Mouse (Mus musculus) kidney, postnatal 0 days (tissue): ENCODE measurements around the gene Gtf2e1. TPM values are rescaled to one million over a fixed set of nuclear protein-coding genes. Genes with fewer than 3 reads are reported as not detected.

Source experiments
- ATAC-seq: fragments of 200-750 bp; cut with Nextera tagmentation; replicated peaks from 2 replicates; pipeline ENCODE4 v1.8.0; 2017; ENCODE audit warnings: low read depth, moderate number of reproducible peaks, moderate TSS enrichment, moderate library complexity; ENCODE audit not compliant: low FRiP score
- DNase-seq: peaks from one replicate; pipeline ENCODE4 v3.0.0-alpha.2; 2016; ENCODE audit warnings: low spot score
- H3K27ac ChIP-seq: fragments of 300-500 bp; sonication (generic); 2 replicates; pipeline ENCODE4 v1.5.1; 2014; ENCODE audit warnings: mild to moderate bottlenecking
- H3K27me3 ChIP-seq: fragments of 300-500 bp; sonication (generic); 2 replicates; pipeline ENCODE4 v1.6.1; 2014; ENCODE audit warnings: low read length, mixed read lengths; ENCODE audit not compliant: insufficient read depth
- H3K36me3 ChIP-seq: fragments of 300-500 bp; sonication (generic); 2 replicates; pipeline ENCODE4 v1.6.1; 2014; ENCODE audit warnings: low read length, mixed read lengths; ENCODE audit not compliant: insufficient read depth
- H3K4me1 ChIP-seq: fragments of 300-500 bp; sonication (generic); replicated peaks from 2 replicates; pipeline ENCODE4 v1.6.1; 2014; ENCODE audit warnings: antibody characterized with exemption, low read length, mixed read lengths; ENCODE audit not compliant: insufficient read depth
- H3K4me2 ChIP-seq: fragments of 300-500 bp; sonication (generic); 2 replicates; pipeline ENCODE4 v1.6.1; 2014; ENCODE audit warnings: mild to moderate bottlenecking, low read length, moderate library complexity, mixed read lengths
- H3K4me3 ChIP-seq: fragments of 300-500 bp; sonication (generic); replicated peaks from 2 replicates; pipeline ENCODE4 v1.5.1; 2014; ENCODE audit warnings: low read depth, low read length
- H3K9ac ChIP-seq: fragments of 300-500 bp; sonication (generic); 2 replicates; pipeline ENCODE4 v1.6.1; 2014; ENCODE audit warnings: low read depth, low read length
- H3K9me3 ChIP-seq: fragments of 300-500 bp; sonication (generic); replicated peaks from 2 replicates; pipeline ENCODE4 v1.6.1; 2016; ENCODE audit warnings: low read length, inconsistent platforms, mixed read lengths
- CTCF ChIP-seq: IDR thresholded peaks from 2 replicates; pipeline ENCODE4 v1.5.1; 2016; ENCODE audit warnings: antibody characterized with exemption, low read depth, mild to moderate bottlenecking, moderate library complexity
- WGBS: fragments of 180-500 bp; shearing (Covaris S2); extraction: QIAGEN DNeasy Blood & Tissue Kit; methylation state at CpG from one replicate; pipeline ENCODE4 v1.1.7; 2014; 5-methylcytosine and 5-hydroxymethylcytosine counted together
- polyA plus RNA-seq: library from polyadenylated mRNA; unstranded; fragments of >200 nt; fragmentation: Nextera tagmentation; extraction: Ambion mirVana; gene quantifications from 2 replicates; pipeline ENCODE4 v1.2.1, GENCODE M21; 2015

Gtf2e1 gene
- polyA plus RNA-seq, 1 experiment from 2014 or later = 17.9 TPM

DNA sequence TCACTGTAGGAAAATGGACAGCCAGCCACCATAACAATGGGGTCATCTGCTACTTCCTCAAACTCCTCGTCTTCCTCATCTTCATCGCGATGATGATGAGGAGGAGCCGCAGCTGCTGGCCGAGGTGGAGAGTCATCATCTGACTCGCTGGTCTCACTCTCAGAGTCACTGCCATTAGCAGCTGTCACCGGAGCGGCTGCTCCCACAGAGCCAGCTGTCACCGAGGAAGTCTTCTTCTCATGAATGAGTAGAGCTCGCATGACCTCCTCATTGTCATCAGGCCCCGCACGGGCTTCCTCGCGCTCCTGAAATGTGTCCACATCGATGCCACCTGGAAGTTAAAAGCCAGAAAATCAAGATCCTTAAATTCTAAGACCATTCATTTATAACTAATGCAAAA, 28.1 kb downstream of the Gtf2e1 start:
- ATAC-seq = no peak
- H3K9ac ChIP-seq = no peak overlapping the region
- no peak for DNase-seq
- no peaks in the 10 kb centered on the region for H3K9me3 ChIP-seq
- no peak overlapping the region for H3K4me3 ChIP-seq
- H3K36me3 ChIP-seq = peaks cover 9% of the 10 kb centered on the region; the same call in 1 of the 2 replicates
- no peak overlapping the region for H3K4me2 ChIP-seq
- no peak for TF ChIP-seq CTCF
- no peak overlapping the region for H3K27ac ChIP-seq
- no peaks in the 10 kb centered on the region for H3K4me1 ChIP-seq
- WGBS = 95% methylated on average over 15 of the region's 15 CpGs
- H3K27me3 ChIP-seq = no peaks in the 10 kb centered on the region

DNA sequence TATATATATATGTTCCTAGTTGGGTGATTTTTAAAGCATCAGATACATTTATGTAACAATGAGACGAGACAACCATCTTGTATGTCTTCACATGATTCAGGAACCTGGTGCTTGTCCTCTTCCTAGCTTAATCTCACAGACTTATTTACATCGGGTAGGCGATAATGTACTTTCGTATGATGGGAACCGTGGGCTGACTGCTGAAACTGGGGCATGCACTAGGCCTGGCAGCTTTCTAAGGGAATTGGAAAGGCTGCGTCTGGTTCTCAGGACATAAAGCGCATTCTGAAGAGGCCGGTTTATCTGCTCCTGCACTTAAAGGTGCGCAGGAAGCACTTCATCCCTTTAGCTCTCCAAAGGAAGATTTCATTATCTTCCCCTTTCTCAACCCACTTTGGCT, 32.8 kb downstream of the Gtf2e1 start:
- Histone ChIP-seq H3K27ac (no peak overlapping the region), H3K27me3 (no peaks in the 10 kb centered on the region), H3K4me3 (no peak overlapping the region), H3K4me2 (no peak overlapping the region), H3K9ac (no peak overlapping the region), H3K4me1 (no peaks in the 10 kb centered on the region), H3K9me3 (no peaks in the 10 kb centered on the region), H3K36me3 (peaks cover 7% of the 10 kb centered on the region; the same call in 1 of the 2 replicates)
- ATAC-seq (no peak), DNase-seq (no peak)
- 94% methylated on average over 9 of the region's 9 CpGs for WGBS
- TF ChIP-seq CTCF = no peak

DNA sequence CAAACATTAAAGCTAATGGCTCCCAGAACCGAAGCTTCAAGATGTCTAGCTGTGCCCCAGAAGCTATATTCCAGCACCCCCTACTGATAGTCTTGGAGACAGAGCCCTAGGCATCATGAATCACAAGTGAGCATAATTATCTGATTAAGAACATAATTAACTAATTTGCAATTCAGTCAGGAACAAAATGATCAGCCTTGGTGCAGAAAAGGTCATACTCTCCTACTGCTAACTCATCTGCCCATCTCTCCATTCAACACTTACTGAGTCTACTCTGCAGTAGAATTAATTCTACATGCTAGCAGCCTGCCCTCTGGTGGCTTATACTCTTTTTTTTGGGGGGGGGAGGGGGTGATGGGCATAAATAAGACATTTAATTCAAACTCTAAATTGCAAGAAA, 35.1 kb downstream of the Gtf2e1 start:
- DNase-seq = no peak
- 55% methylated on average over 1 of the region's 1 CpGs for whole genome bisulfite sequencing
- peak; percentile 38; the same call in 1 of the 2 replicates for TF ChIP-seq CTCF
- Histone ChIP-seq H3K9me3 (no peaks in the 10 kb centered on the region), H3K4me2 (no peak overlapping the region), H3K27me3 (no peaks in the 10 kb centered on the region), H3K4me1 (no peaks in the 10 kb centered on the region), H3K9ac (no peak overlapping the region), H3K27ac (no peak overlapping the region), H3K36me3 (no peaks in the 10 kb centered on the region), H3K4me3 (no peak overlapping the region)
- ATAC-seq = no peak

DNA sequence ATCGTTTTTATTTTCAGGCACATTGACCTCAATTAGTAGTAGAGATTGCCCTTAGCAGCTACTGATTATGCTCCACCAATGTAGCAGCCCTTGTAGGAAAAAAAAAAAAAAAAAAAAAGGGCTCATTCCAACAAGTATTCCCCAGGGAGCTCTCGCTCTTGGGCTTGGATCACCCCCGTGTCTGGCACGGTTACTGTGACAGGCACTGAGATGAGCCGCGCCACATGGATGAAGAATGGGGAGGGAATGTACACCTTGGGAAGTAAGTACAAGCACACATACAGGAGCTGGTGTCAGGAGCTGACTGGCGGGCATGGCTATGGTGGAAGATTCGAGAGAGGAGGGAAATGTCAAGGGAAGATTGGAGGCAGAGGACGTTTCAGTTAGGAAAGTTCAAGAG, 41.0 kb downstream of the Gtf2e1 start:
- Histone ChIP-seq H3K4me1 (no peaks in the 10 kb centered on the region), H3K4me2 (no peak overlapping the region), H3K27me3 (no peaks in the 10 kb centered on the region), H3K27ac (no peak overlapping the region), H3K36me3 (no peaks in the 10 kb centered on the region), H3K9ac (no peak overlapping the region), H3K4me3 (no peak overlapping the region), H3K9me3 (no peaks in the 10 kb centered on the region)
- DNase-seq = no peak
- no peak for ATAC-seq
- WGBS = 77% methylated on average over 9 of the region's 9 CpGs
- TF ChIP-seq CTCF = no peak

DNA sequence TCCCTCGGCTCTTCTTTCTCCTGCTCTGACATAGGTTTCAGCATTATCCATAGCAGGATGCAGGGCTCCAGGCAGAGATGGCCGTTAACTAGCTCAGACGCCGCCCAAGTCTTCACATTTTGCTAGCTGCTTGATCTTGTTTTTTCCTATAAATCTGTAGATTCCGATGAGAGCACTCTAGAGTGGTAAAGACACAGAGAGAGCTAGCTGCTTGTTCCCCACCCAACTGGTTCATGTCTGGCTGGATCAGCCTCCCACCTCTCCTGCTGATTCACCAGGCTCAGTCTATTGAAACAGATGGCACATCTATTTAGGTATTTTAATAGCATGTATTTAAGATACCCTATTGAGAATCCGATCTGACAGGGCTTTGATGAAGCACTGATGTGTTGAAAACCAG, 44.6 kb downstream of the Gtf2e1 start:
- Histone ChIP-seq H3K9me3 (no peaks in the 10 kb centered on the region), H3K4me2 (no peak overlapping the region), H3K4me3 (no peak overlapping the region), H3K27ac (no peak overlapping the region), H3K36me3 (no peaks in the 10 kb centered on the region), H3K27me3 (no peaks in the 10 kb centered on the region), H3K9ac (no peak overlapping the region), H3K4me1 (no peaks in the 10 kb centered on the region)
- no peak for ATAC-seq
- 67% methylated on average over 6 of the region's 6 CpGs for WGBS
- no peak for DNase-seq
- no peak for TF ChIP-seq CTCF

DNA sequence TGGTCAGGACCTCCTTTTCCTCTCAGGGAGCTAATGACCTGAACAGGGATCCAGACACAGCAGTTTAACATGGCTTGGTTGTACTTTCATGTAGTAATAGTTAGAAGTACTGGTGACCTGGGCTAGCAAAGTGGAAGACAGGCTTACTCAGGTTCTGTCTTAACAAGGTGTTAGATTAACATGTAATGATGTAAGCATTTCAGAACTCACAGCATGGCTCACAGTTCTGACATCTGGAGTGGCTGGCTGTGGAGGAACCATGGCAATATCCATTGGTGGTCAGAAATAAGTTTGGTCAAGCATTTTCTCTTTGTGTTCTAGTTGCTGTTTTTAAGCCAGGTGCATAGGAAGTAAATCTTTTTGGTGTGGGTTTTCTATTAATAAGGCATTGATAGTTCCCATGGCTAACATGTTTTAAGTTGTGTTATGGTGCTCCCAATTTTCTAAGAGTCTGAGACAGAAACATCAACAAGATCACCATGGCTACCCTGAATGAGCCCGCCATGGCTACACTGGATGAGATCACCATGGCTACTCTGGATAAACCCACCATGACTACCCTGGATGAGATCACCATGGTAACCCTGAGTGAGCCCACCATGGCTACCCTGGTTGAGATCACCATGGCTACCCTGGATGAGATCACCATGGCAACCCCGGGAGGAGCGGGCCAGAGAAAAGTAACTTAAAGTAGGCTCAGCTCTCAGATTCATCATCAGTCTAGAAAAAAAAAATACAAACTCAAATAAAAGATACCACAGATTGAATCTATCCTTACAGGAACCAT, 52.6 kb downstream of the Gtf2e1 start:
- Histone ChIP-seq H3K4me1 (no peaks in the 10 kb centered on the region), H3K27ac (no peak overlapping the region), H3K9ac (no peak overlapping the region), H3K9me3 (no peaks in the 10 kb centered on the region), H3K4me3 (no peak overlapping the region), H3K4me2 (no peak overlapping the region), H3K27me3 (no peaks in the 10 kb centered on the region), H3K36me3 (no peaks in the 10 kb centered on the region)
- ATAC-seq (no peak), DNase-seq (no peak)
- no peak for TF ChIP-seq CTCF
- WGBS = 94% methylated on average over 3 of the region's 3 CpGs
